Mouse (Mus musculus) intestine, embryonic 16.5 days (tissue): ENCODE results near the gene Olfr1371. TPM values are rescaled to one million over a fixed set of nuclear protein-coding genes. Genes with fewer than 3 reads are reported as not detected.
"Not testable (repeated sequence)": the region's sequence is repeated elsewhere in the genome, so short reads cannot be mapped to it uniquely, and the experiment has no call there.

ENCODE experiments used
- ATAC-seq: fragments of 200-750 bp; cut with Nextera tagmentation; 2 replicates; pipeline ENCODE4 v1.8.0; 2017; ENCODE audit warnings: moderate TSS enrichment, moderate library complexity
- H3K27ac ChIP-seq: fragments of 300-500 bp; sonication (generic); 2 replicates; pipeline ENCODE4 v1.5.1; 2014; ENCODE audit warnings: mild to moderate bottlenecking, low read length
- H3K27me3 ChIP-seq: fragments of 300-500 bp; sonication (generic); replicated peaks from 2 replicates; pipeline ENCODE4 v1.6.1; 2014; ENCODE audit warnings: low read length, control low read depth, mixed read lengths; ENCODE audit not compliant: control insufficient read depth, insufficient read depth
- H3K36me3 ChIP-seq: fragments of 300-500 bp; sonication (generic); 2 replicates; pipeline ENCODE4 v1.6.1; 2014; ENCODE audit warnings: low read length, control low read depth; ENCODE audit not compliant: control insufficient read depth, insufficient read depth
- H3K4me1 ChIP-seq: fragments of 300-500 bp; sonication (generic); 2 replicates; pipeline ENCODE4 v1.6.1; 2014; ENCODE audit warnings: low read length, control low read depth, mixed read lengths; ENCODE audit not compliant: control insufficient read depth, insufficient read depth
- H3K4me2 ChIP-seq: fragments of 300-500 bp; sonication (generic); 2 replicates; pipeline ENCODE4 v1.6.1; 2014; ENCODE audit warnings: low read depth, low read length, control low read depth
- H3K4me3 ChIP-seq: fragments of 300-500 bp; sonication (generic); 2 replicates; pipeline ENCODE4 v1.5.1; 2014; ENCODE audit warnings: mild to moderate bottlenecking, low read length
- H3K9ac ChIP-seq: fragments of 300-500 bp; sonication (generic); 2 replicates; pipeline ENCODE4 v1.6.1; 2014; ENCODE audit warnings: low read depth, low read length
- H3K9me3 ChIP-seq: fragments of 300-500 bp; sonication (generic); 2 replicates; pipeline ENCODE4 v1.6.1; 2016; ENCODE audit warnings: low read length, control low read depth; ENCODE audit not compliant: control insufficient read depth
- WGBS: fragments of 180-500 bp; shearing (Covaris S2); extraction: QIAGEN DNeasy Blood & Tissue Kit; methylation state at CpG from one replicate; pipeline ENCODE4 v1.1.7; 2014; 5-methylcytosine and 5-hydroxymethylcytosine counted together
- polyA plus RNA-seq: library from polyadenylated mRNA; unstranded; fragments of >200 nt; fragmentation: Nextera tagmentation; extraction: Ambion mirVana; gene quantifications from 2 replicates; pipeline ENCODE4 v1.2.1, GENCODE M21; 2015

The Olfr1371 gene
- polyA plus RNA-seq, 1 experiment from 2014 or later = not detected

DNA sequence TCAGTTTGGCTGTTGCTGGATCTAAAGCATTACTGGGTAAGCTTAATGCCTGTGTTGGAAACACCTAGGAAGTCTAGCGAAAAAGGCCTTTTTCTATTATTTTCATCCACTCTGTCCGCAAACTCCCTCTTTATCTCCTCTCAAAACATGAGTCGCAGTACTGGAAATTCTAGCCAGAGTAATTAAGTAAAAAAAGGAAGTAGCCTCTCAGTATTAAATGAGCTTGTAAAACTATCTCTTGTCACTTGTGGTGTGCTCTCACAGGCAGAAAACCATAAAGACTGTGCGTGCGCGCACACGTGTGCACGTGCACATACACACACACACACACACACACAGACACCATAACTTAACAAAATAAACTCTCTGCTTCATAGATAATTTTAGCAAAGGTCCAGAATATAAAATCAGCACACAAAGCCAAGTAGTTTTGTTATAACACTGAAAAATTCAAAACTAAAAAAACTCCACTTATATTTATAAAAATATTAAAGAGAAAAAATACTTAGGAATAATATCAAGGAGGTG is 17.2 kb downstream of the Olfr1371 start:
- H3K27ac ChIP-seq, H3K4me1 ChIP-seq, H3K9me3 ChIP-seq, H3K9ac ChIP-seq, H3K36me3 ChIP-seq, ATAC-seq, H3K27me3 ChIP-seq, H3K4me3 ChIP-seq, H3K4me2 ChIP-seq: not testable (repeated sequence)
- WGBS = 85% methylated on average over 8 of the region's 8 CpGs

DNA sequence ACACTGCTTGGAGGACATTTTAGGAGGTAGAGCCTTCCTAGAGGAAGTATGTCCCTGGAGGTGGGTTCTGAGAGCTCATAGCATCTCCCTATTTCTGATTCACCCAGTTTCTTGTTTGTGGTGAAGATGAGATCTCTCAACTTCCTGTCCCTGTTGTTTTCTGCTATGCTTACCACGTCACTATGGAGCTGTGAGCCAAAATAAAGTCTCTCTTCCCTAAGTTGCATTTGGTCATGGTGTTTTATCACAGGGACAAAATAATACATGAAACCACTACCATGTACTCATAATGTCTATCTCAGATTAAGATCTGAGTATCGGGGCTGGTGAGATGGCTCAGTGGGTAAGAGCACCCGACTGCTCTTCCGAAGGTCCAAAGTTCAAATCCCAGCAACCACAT is 33.1 kb downstream of the Olfr1371 start:
- H3K27me3 ChIP-seq, H3K27ac ChIP-seq, ATAC-seq, H3K9me3 ChIP-seq, H3K4me2 ChIP-seq, H3K9ac ChIP-seq, H3K36me3 ChIP-seq, H3K4me1 ChIP-seq, H3K4me3 ChIP-seq: not testable (repeated sequence)
- WGBS = 85% methylated on average over 4 of the region's 4 CpGs

DNA sequence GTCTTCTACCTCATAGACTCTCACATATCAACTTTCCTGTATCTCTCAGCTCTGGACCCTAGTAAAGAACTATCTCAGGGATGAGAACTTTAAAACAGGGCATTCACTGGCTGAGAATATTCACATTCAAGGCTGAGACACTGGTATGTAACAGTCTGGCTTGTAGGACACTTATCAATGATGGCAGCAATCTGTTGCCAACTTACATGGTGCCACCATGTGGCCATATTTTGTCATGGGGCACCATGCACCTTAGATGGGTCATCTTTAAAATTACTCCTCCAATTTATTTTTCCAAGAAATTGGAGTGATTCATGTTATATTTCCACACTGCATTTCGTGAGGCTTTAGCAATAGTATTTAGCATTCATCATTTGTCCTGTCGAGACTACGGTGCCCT is 33.9 kb downstream of the Olfr1371 start:
- H3K9me3 ChIP-seq, H3K4me2 ChIP-seq, H3K27me3 ChIP-seq, H3K27ac ChIP-seq, H3K4me1 ChIP-seq, ATAC-seq, H3K4me3 ChIP-seq, H3K9ac ChIP-seq, H3K36me3 ChIP-seq: not testable (repeated sequence)
- no CpG with 5 or more reads among the region's 3 CpGs for WGBS

DNA sequence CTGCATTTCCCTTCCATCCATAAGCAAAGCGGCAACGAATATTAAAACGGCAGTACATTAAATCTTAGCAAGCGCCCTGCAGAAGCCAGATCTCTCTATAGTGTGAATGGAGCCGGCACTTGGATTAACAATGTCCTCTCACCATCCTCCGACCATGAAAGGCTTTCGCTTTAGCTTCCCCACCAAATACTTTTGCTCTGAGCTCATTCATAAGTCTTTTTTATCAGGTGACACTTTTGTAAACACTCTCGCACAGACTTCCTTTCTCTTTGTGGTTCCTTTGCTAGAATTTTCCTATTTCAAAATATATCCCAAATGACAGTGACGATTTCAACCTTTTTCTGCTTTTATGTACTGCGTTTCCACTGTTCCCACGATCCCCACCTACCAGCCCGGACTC is 45.3 kb downstream of the Olfr1371 start:
- Histone ChIP-seq H3K4me3 (peak overlapping the region; percentile 58), H3K36me3 (no peaks in the 10 kb centered on the region), H3K27ac (no peak overlapping the region), H3K9me3 (no peaks in the 10 kb centered on the region), H3K4me1 (no peaks in the 10 kb centered on the region), H3K4me2 (peak overlapping the region; percentile 77), H3K9ac (peak overlapping the region; percentile 19; the same call in 1 of the 2 replicates), H3K27me3 (no peaks in the 10 kb centered on the region; the same call in 1 of the 2 replicates)
- 11% methylated on average over 12 of the region's 12 CpGs for WGBS
- ATAC-seq = no peak

DNA sequence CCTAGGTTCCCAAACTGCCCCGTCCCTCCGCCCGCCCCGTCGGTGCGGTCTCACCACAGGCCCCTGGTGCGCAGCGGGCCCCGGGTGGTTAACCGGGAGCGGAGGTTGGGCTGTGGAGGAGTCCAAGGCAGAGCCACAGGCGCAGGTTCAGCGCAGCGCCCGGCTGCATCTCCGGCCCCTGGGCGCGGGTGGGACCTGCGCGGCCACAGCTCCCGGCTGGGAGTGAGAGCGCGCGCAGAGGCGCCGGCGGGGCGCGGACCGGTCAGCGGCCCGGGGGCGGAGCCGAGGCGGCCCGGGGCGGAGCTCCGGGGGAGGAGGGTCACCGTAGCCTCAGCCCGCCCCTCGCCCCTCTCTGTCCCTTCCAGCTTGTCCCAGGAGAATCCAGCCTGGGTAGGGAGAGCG is 45.9 kb downstream of the Olfr1371 start:
- not testable (repeated sequence) for H3K27me3 ChIP-seq

DNA sequence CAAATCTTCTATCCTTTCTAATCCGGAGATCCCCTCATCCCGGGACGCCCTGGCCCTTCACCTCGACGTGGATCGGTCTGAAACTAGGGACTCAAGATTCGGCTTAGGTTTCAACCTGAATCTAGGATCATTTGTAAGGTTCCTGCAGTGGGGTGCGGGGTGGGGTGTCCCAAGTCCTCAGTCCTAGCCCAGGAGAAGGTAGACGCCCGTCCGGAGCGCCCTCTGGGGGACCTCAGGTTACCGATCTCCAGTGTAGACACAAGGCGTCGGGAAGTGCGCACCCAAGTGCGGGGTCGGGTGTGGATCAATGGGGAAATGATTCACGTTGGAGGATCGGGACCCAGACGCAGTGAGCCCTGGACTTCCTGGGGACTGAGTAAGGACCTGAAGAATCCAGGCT is 46.7 kb downstream of the Olfr1371 start:
- peak overlapping the region; percentile 1; the same call in 1 of the 2 replicates for H3K4me3 ChIP-seq
- H3K9ac ChIP-seq = no peak overlapping the region
- H3K27me3 ChIP-seq = no peaks in the 10 kb centered on the region; the same call in 1 of the 2 replicates
- peak overlapping the region; percentile 77; the same call in 1 of the 2 replicates for H3K4me2 ChIP-seq
- no peaks in the 10 kb centered on the region for H3K9me3 ChIP-seq
- 2% methylated on average over 21 of the region's 21 CpGs for WGBS
- no peak overlapping the region for H3K27ac ChIP-seq
- no peak for ATAC-seq
- H3K36me3 ChIP-seq = no peaks in the 10 kb centered on the region
- no peaks in the 10 kb centered on the region for H3K4me1 ChIP-seq

More for the DNA sequence above, 45.9 kb downstream of the Olfr1371 start:
- Histone ChIP-seq H3K4me2 (peak overlapping the region; percentile 77), H3K9ac (peak overlapping the region; percentile 62), H3K4me3 (peak overlapping the region; percentile 58)
- not testable (repeated sequence) for H3K4me1 ChIP-seq, H3K9me3 ChIP-seq, H3K36me3 ChIP-seq, H3K27ac ChIP-seq
- WGBS = 1% methylated on average over 34 of the region's 42 CpGs
- peak; percentile 89 for ATAC-seq

DNA sequence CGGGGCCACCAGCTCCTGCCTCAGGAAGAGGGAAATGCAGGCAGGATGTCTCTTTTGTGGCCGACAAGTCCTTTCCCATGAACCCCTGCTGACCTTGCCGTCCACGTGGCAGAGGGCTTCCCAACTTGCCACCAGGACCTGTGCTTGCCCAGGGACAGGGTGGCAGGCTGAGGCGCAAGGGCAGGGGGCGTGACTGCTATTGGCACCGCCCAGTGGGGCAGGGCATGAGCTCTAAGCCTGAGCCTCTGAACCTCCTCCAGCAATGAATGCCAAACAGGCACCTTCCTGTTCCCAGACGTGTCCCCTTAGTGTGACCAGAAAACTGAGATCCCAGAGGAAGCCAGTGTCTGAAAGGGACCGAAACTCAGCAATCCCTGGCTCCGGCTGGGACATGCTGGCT is 49.9 kb downstream of the Olfr1371 start:
- no peaks in the 10 kb centered on the region for H3K4me1 ChIP-seq
- no peak overlapping the region for H3K4me3 ChIP-seq
- H3K27ac ChIP-seq = no peak overlapping the region
- H3K9ac ChIP-seq = no peak overlapping the region
- H3K9me3 ChIP-seq = no peaks in the 10 kb centered on the region
- WGBS = 28% methylated on average over 10 of the region's 10 CpGs
- ATAC-seq = no peak
- H3K27me3 ChIP-seq = no peaks in the 10 kb centered on the region; the same call in 1 of the 2 replicates
- H3K4me2 ChIP-seq = no peak overlapping the region
- H3K36me3 ChIP-seq = no peaks in the 10 kb centered on the region

Other genes starting within 250 kb of the Olfr1371 start
- 81.5 and 87.0 TPM in 2 replicates for gene Cdkn2aipnl, start 246.3 kb downstream of the Olfr1371 start, polyA plus RNA-seq
- gene Ube2b, start 213.2 kb downstream of the Olfr1371 start, polyA plus RNA-seq = 185 and 201 TPM in 2 replicates
- gene Cdkl3, start 209.8 kb downstream of the Olfr1371 start, polyA plus RNA-seq = 4.2 and 6.0 TPM in 2 replicates
- 20.2 and 51.9 TPM in 2 replicates for gene Ppp2ca, start 115.3 kb downstream of the Olfr1371 start, polyA plus RNA-seq
- not detected in 2 replicates for gene Olfr1373, start 68.5 kb downstream of the Olfr1371 start, polyA plus RNA-seq
- gene Skp1a, start 18.0 kb upstream of the Olfr1371 start, polyA plus RNA-seq = 708 and 723 TPM in 2 replicates
- gene Tcf7, start 69.0 kb upstream of the Olfr1371 start, polyA plus RNA-seq = 2.9 and 3.4 TPM in 2 replicates
- 311 and 337 TPM in 2 replicates for gene Vdac1, start 146.9 kb upstream of the Olfr1371 start, polyA plus RNA-seq
- gene 9530068E07Rik, start 182.4 kb upstream of the Olfr1371 start, polyA plus RNA-seq = 144 and 153 TPM in 2 replicates